Mouse (Mus musculus): ENCODE measurements around the gene Ercc4. TPM values are rescaled to one million over a fixed set of nuclear protein-coding genes. Genes with fewer than 3 reads are reported as not detected.

Gene Ercc4
- total RNA-seq, 2 experiments from 2014 or later: 7.9 to 8.8 TPM

DNA sequence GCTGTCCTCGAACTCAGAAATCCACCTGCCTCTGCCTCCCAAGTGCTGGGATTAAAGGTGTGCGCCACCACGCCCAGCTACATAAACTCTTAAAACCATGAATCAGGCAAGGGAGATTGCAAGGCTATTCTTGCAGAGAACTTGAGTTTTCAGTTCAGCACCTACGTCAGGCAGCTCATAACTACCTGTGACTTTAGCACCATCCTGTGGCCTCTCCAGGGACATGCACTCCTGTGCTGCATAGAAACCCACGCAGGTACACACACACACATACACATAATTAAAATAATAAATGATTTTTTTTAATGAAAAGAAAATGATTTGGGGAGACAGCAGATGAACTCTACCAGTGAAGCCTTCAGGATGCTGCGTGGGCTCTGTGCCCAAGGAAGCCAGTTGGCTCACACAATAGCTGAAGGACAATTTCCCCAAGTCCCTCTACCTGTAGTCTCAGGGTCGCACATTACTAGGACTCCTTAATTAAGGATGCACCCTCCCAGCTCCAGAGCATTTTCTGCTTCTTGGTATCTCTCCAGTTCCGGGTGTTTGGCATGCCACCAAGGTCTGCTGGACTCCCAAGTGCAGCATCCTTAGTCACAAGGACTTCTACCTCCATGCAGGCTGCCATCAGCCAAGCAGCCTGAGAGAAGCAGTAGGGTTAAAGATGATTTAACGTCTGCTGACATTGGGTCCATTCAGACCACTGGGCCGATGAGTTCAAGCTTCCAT lies 35.4 kb downstream of the Ercc4 start:
- intact Hi-C loops (cut with DNase I): no loop called here

DNA sequence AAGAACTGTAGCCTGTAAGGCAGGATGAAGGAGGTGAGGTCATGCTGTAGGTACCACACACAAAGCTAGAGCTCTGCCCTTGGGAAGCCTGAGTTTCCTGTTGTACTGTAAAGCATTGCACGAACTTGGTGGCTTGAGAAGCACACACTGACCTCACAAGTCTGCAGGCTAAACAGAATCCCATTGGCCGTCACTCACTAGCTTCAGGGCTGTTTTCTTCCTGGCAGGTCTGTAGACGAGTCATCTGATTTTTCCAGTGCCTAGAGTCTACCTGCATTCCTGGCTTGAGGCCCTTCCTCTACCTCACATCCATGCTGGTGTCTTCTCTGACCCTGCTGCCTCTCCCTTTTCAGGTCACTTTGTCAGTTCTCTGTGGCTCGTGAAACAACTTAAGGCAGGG lies 36.7 kb downstream of the Ercc4 start:
- no peak for DNase-seq
- intact Hi-C loops (cut with DNase I): no loop called here

More for the DNA sequence above, 35.4 kb downstream of the Ercc4 start:
- DNase-seq: no peak

DNA sequence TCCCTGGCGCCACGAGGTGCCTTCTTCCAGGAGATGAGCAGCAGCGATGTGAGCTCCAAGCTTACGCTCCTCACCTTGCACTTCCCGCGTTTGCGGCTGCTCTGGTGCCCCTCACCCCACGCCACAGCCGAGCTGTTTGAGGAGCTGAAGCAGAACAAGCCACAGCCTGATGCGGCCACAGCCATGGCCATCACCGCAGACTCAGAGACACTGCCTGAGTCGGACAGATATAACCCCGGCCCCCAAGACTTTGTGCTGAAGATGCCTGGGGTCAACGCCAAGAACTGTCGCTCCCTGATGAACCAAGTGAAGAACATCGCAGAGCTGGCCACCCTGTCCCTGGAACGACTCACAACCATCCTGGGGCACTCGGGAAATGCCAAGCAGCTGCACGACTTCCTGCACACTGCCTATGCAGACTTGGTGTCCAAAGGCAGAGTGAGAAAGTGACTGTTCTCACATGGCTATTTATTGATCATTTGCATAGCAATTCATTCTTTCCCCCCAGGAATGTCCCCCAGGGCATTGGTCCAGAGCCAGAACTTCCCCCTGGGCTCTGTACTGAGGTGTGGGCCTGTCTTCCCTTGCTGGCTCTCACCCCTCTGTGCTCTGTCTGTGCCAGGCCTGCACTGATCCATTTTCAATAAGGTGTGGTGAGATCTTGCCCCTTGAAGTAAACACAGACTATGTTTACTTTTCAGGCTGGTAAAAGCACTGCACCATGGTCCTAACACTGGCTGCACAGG lies 38.5 kb downstream of the Ercc4 start:
- intact Hi-C loops (cut with DNase I): no loop called here
- no peak for DNase-seq

DNA sequence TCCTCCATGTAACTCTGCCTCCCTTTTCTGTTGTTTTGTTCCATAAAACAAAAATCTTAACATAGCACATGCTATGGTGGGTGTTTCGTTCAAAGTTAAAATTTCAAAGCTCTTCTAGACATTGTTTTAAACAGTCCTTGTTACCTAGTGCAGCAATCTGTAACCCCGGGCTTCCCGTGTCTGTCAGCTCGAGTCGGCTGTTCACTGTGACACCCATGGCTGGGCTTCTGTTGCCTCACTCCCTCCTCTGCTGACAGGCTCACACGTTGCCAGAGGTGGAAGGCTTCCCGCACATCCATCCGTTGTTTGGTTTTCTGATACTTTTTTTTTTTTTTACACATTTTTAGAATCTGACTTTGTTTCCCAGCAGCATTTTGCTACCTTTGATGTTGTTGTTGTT lies 40.5 kb downstream of the Ercc4 start:
- intact Hi-C loops (cut with DNase I): no loop called here
- no peak for DNase-seq

DNA sequence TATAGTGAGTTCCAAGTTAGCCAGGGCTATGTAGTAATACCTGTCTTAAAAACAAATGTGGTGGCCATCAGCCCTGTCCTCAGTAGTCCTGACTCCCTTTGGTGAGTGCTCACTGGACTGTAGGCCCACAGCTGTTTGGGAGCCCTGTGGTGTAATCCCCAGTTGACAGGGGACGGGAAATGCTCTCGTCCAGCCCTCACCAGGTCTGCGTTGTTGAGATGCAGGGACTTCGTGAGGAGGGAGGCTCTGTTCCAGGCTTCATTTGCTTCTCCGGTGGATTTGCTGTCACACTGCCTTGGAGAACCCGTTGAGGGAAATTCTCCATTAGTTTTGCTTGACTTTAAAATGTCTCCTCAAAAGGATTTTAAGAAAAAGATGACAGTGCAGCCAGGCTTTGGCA lies 41.3 kb downstream of the Ercc4 start:
- intact Hi-C loops (cut with DNase I): no loop called here
- no peak for DNase-seq

DNA sequence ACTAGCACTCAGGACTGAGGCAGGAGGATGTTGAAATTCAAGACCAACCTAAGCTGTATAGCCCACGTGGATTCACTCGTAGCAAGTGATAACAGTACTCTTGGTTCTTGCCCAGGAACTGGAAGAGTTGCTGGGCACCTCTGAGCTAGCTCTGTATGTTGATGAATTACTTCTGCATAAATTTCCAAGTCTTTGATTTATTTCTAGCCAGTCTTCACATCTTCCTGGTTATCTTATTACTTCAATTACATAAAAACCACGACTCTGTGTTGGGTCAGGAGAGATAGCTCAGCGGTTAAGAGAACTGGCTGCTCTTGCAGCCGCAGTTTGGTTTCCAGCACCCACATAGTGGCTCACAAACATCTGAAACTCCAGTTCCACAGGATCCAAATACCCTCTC lies 43.0 kb downstream of the Ercc4 start:
- DNase-seq: no peak
- intact Hi-C loops (cut with DNase I): no loop called here

DNA sequence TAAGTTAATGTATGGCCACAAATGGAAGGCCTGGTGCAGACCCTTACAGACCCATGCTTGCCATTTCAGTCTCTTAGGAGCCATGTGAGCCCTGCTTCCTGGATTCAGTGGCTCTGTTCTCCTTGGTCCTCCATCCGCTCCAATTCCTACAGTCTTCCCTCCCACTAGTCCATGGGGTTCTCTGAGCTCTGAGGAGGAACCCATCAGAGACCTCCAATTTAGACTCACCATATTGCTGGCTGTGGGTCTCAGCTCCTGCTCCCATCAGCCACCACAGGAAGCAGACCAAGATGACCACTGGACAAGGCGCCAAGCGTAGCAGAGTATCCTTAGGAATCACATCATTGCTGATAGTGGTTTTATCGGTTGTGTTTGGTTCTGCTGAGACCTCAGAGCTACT lies 43.7 kb downstream of the Ercc4 start:
- no peak for DNase-seq
- intact Hi-C loops (cut with DNase I): no loop called here

DNA sequence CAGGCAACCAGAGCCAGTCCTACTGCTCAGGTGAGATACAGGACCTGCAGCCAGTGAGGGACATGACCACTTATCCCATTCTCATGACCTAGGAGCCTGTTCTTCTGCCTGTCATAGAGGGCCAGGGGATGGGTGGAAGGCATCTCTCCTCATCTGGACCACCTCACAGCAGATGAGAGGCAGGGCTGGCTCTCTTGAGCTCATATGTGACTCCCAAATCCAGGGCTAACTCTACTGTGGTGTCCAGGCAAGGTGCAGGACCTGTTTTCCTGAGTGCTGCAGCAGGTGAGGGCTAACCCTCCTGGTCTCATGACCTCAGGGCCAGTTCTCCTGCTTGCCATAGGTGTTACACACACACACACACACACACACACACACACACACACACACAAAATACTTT lies 44.9 kb downstream of the Ercc4 start:
- intact Hi-C loops (cut with DNase I): no loop called here
- DNase-seq: no peak

DNA sequence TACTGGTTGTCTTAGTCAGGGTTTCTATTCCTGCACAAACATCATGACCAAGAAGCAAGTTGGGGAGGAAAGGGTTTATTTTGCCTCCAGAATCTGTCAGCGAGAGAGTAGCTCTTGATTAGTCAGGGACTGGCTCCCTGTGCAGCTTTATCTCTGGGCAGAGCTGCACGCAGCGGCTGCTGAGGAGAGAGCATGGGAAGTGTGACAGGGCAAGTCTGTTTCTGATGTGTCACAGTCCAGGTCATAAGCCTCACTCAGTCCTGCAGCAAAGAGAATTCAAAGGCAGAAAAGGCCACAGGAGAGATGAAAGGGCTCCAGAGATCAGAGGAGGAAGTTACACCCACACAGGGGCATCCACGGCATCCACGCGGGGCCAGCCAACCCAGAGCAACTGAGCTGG lies 47.8 kb downstream of the Ercc4 start:
- intact Hi-C loops (cut with DNase I): no loop called here
- DNase-seq: peak in 1 of 2 experiments; percentile 18

DNA sequence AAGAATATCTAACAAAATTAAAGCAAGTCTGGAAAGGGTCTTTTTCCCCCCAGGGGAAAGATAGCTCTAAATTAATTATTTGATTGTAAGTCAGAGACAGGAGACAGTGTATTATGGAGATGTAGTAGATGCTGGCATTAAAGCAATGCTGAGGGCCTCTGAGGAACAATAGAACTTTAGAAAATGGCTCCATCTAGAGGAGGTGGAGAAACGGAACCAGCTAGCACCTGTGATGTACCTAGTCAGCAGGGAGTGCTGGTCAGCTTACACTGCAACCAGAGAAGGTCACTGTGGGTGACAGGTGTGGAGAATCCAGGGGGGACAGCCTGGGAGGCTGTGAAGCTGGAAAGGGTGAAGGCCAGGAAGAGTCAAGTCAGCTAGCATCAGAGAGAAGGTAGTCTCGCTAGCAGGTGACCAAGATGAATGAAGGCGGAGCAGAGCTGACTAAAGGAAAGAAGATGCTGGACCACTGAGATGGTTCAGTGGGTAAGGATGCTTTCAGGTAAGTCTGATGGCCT lies 48.7 kb downstream of the Ercc4 start:
- DNase-seq: no peak
- intact Hi-C loops (cut with DNase I): no loop called here

DNA sequence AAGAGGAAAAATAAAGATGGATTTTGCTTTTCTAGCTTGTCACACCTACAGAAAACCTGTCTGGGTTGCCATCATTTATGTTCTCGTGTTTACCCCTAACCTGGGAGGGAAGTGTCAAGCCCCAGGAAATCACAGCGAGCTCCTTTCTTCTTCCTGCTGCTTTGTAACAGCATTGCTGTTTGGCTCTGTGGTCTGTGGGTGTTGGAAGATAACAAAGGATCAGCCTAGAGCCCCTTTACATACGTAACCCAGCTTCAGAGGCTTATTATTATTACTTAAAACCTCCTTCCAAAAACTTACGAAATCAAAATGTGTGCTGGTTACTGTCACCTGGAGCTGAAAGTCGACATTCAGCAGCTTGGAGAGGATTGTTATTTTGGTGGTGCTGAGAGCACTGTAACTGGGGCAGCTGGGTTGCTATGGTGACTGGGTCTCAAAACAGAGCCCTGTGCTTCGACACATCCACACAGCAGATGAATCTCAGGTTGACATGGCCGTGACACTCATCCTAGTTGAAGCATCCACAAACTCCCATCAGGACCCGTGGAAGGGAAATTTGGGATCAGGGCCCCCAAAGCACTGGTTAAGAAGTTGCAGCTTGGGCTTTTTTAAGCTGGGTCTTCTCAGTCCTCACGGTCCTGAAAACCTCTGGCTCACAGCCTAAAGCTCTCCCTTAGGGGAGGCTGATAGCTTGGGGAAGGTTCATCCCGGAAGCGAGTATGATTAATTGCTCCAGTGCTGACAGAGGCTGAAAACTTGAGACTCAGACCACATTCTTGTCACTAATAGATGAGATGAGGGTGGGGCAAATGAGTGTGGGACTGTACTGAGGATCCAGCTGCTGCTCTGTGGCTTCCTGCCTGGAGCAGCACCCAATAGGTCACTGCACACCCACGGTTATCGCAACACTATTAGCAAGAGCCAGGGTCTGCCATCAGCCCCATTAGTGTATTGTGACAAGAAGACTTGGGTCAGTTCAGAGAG lies 49.7 kb downstream of the Ercc4 start:
- DNase-seq: peak; percentile 38 to 61
- intact Hi-C loops (cut with DNase I): no loop called here

DNA sequence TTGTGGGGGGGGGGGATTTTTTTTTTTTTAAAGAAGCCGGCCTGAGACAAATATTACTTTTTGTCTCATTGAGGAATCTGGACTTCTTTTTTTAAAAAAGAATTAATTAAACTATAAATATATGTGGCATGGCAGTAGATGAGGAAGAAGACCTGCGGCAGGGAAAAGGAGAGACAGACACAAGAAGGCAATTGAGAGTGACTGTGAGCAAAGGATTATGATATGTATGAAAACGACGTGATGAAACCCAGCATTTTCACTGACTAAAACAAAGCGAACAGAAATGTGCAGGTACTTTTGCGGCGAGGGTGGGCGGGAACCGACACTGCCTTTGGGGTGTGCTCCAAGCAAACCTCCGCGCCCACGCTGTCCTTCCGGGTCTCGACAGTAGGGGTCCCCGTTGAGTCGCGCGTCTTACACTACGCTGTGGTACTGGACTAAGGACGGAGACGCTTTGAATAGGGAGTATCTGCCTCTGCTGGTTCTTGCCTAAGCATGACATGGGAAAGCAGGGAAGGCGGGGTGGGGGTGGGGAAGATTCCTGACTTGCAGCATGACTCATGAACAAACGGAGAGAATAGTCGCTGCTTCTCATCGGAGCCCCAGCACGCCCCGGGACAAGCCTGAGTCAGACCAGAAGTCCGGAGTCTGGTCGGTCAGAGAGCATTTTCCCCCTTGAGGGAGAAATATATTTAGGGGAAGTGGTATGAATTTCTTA lies 50.6 kb downstream of the Ercc4 start:
- peak; percentile 93 to 98 for DNase-seq
- intact Hi-C loops (cut with DNase I): loop anchor here (1.0 to 2.0 kb wide), 4 partner anchors 97 to 280 kb away; partner anchors contain the start of gene Mrtfb

DNA sequence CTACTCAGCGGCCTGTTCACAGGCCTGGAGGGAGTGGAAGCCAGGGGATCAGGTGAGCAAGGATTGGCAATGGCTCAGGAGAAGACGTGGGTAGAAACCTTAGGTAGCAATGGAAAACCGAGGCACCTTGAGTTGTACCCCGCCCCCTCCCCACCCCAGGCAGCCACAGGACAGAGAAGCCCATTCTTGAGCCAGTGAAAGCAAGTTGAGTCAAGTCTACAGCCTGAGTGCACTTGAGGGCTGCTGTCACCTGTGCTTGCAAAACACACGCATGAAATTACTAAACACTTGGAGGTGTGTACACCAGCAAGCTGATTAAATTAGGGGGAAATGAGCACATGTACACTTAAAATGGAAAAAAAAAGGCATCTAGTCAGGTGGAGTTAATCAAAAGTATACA lies 52.0 kb downstream of the Ercc4 start:
- intact Hi-C loops (cut with DNase I): loop anchor here (2.0 kb wide), 1 partner anchor 95 kb away; the partner anchor contains the start of gene Mrtfb
- DNase-seq: no peak

DNA sequence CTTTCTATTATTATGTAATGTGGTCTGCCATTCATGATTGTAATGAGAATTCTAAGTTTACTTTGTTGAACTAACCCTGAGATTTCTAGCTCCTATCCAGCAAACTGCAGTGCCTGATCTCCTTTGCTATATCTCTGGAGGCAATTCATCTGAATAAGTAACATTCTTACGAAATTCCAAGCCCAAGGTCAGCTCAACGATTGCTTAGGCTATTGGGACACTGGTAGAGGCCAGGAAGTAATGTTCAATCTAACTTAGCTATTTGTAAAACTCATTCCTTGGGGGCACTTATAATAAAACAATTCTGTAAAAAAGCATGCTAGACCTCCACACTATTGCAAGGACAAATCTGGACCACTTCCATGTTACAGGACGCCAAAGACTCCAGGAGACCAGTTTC lies 58.2 kb downstream of the Ercc4 start:
- no peak for DNase-seq
- intact Hi-C loops (cut with DNase I): no loop called here

DNA sequence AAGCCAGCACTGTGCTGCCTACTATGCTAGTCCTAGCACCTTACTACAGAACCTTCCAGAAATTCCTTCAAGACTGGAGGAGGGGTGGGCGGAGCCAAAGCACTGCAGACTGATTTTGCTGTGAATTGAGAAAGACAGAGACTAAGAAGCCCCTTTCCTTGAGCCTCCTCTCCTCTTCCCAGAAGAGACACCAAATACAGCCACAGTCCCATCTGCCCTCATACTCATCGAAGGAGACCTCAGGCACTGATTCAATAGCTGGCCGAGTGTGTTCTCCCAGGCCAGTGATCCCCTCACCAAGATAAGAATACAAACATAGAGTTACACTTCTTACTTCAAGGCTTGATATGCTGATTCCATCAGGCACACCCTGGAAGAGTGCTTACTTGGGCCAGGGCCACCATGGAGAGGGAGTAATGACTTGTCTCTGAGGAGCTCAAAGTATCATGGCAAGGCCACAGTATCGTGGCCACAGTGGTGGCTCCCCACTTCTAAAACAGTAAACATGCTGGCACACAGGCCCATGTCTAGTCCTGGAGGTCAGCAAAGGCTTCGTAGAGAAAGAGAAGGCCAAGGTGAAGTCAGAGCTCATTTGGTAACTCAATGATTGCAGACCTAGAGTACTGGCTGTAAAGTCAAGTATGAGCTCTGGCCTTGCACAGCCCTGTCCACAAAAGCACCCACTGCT lies 63.7 kb downstream of the Ercc4 start:
- intact Hi-C loops (cut with DNase I): no loop called here
- no peak for DNase-seq

DNA sequence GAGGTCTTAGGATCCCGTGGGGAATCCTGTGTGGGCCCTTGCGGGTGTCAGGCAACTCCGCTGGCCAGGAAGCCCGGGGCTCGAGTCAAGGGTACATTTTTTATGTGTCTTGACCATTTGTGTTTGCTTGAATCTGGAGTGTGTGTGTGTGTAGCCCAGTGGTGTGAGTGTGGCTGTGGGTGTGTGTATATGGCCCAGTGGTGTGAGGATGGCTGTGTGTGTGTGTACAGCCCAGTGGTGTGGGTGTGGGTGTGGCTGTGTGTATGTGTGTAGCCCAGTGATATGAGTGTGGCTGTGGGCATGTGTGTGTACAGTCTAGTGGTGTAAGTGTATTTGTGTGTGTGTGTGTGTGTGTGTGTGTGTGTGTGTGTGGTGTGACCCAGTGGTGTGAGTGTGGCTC lies 73.0 kb downstream of the Ercc4 start:
- intact Hi-C loops (cut with DNase I): no loop called here
- no peak for DNase-seq

DNA sequence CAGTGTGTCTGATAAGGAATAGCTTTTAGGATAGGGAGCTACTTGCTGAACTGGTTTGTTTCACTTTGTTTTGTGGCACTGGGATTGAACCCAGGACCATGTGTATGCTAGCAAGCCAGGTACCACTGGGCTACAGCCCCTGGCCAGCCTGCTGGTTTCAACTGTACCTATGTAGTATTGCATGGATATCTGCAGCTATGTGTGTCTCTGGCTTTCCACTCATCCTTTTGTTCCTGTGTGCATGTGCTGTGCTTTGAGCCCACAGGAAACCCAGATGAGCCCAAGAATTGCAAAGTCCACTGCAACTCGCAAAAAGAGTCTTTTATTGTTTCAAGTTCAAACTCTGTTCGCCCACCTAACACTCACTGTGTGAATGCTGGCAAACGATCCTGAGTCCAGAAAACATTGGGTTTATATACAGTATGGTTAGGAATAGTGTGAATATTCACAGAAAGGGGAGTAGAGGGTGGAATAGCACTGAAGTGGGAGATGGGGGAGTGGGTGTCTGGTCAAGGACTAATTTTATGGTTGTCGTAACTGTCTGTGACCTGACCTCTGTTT lies 73.8 kb downstream of the Ercc4 start:
- intact Hi-C loops (cut with DNase I): no loop called here

DNA sequence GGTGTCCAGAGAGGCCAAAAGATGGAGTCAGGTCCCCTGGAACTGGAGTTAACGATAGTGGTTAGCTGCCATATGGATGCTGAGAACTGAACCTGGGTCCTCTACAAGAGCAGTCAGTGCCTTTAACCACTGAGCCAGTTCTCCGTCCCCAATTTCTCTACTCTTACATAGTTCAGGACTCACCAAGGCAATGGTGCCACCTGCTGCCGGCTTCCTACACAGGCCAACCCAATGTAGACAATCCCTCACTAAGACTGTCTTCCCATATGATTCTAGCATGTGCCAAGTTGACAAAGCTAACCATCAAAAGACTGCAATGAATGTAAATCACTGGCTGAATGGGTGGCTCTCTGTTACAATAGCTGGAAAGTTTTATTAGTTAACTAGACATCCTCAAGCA lies 74.9 kb downstream of the Ercc4 start:
- intact Hi-C loops (cut with DNase I): no loop called here
- no peak for DNase-seq

More for the DNA sequence above, 73.8 kb downstream of the Ercc4 start:
- no peak for DNase-seq

DNA sequence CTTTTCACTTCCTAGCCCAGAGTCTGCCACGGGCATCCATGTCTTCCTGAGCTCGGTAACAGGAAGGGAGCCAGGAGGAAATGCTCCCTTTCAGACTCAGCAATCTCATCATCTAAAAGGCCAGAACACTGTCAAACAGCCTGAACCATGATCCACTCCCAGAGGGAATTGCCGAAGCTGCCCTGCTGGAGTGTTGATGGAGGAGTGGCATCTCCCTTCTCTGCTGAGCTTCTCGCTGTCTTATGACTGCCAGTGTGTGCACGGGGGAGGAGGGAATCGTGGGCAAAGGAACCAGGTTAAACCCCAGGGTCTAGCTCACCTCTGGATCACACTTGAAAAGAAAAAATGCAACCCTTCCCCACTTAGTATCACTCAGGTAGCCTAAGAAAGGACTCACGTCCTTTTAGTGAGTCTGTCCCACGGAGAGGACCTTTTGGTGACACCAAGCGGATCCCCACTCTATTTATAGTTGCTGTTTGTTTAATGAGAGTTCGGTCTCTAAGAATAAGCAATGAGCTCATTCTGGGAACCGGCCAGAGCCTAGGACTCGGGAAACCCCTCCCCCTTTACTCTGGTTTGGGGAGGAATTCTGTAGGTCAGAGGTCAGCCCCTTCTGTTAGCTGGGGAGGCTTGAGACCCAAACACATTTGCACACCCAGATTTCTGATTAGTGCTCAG lies 80.1 kb downstream of the Ercc4 start:
- intact Hi-C loops (cut with DNase I): no loop called here
- DNase-seq: peak; percentile 64 to 74

Data from heart, postnatal 36 days (tissue).